Mouse (Mus musculus): ENCODE measurements around the gene Faap20. TPM values are rescaled to one million over a fixed set of nuclear protein-coding genes. Genes with fewer than 3 reads are reported as not detected.

The Faap20 gene
- polyA plus RNA-seq, 1 experiment = 40.4 TPM

DNA sequence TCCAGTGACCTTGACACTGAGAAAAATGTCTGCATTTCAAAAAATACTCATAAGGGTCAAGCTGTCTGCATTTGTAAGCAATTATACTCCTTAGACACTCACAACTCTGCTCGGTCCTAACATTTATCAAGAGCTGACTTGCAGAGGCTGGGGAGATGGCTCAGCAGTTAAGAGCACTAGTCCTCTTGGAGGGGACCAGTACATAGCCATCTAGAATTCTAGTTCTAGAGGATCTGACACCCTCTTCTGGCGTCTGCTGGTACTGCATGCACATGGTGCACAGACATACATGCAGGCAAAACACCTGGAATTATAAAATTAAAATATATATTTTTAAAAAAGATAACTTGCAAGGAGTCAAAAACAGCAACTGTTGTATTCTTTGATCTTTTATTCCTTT lies 47.5 kb downstream of the Faap20 start:
- no peaks in the 10 kb centered on the region for H3K79me2 ChIP-seq (ENCODE audit: control insufficient read depth, insufficient read depth)
- TF ChIP-seq POLR2AphosphoS2 (IDR thresholded peaks at IDR 0.05; ENCODE audit: insufficient read length, low read depth) (no peak), REST (IDR thresholded peaks at IDR 0.05; ENCODE audit: insufficient read depth, insufficient read length) (no peak), POLR2A (IDR thresholded peaks at IDR 0.05; ENCODE audit: insufficient read length, low read depth) (no peak), USF1 (IDR thresholded peaks at IDR 0.05; ENCODE audit: low read depth) (no peak), TCF3 (IDR thresholded peaks at IDR 0.05; ENCODE audit: insufficient read length, low read depth) (no peak), E2F4 (IDR thresholded peaks at IDR 0.05; ENCODE audit: insufficient read depth) (no peak), CEBPB (IDR thresholded peaks at IDR 0.05; ENCODE audit: insufficient read depth, poor library complexity, severe bottlenecking) (no peak), TCF12 (IDR thresholded peaks at IDR 0.05; ENCODE audit: insufficient read depth, poor library complexity, severe bottlenecking) (no peak), MYOG (IDR thresholded peaks at IDR 0.05; ENCODE audit: control insufficient read depth in 1 of 3, insufficient read depth in 1 of 3, insufficient read length in 2 of 3, low read depth in 2 of 3) (no peak), MYOD1 (IDR thresholded peaks at IDR 0.05; ENCODE audit: control insufficient read depth in 1 of 3, insufficient read length in 2 of 3, low read depth in 2 of 3) (no peak), SRF (IDR thresholded peaks at IDR 0.05; ENCODE audit: control insufficient read depth, insufficient read length, low read depth) (no peak), MAX (IDR thresholded peaks at IDR 0.05; ENCODE audit: low read depth) (no peak)
- H3ac ChIP-seq (ENCODE audit: control insufficient read depth, insufficient read length) = no peak overlapping the region
- H3K27me3 ChIP-seq (ENCODE audit: control insufficient read depth, insufficient read depth, insufficient read length) = no peaks in the 10 kb centered on the region
- H3K4me2 ChIP-seq (ENCODE audit: low read depth) = no peak overlapping the region
- no peak overlapping the region for H3K4me3 ChIP-seq
- no peaks in the 10 kb centered on the region for H3K36me3 ChIP-seq (ENCODE audit: control insufficient read depth, insufficient read depth)

DNA sequence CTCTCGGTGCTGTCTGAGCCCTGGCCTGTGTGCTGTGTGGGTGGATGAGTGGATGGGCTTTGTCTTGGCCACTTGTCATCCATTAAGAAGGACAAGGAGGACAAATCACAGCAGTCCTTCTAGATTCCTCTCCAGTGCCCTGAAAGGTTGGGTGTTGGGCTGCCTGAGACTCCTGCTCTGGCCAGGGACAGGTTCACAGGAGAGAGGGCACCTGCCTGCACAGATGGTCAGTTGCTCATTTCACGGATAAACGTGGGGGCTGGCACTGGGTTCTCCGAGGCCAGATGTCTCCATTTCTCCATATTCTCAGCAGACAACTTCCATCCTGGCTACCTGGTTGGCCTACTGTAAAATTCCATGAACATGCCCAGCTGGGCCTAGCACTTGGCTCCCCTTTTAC lies 49.2 kb downstream of the Faap20 start:
- no peak overlapping the region for H3ac ChIP-seq (ENCODE audit: control insufficient read depth, insufficient read length)
- H3K4me2 ChIP-seq (ENCODE audit: low read depth) = no peak overlapping the region
- H3K79me2 ChIP-seq (ENCODE audit: control insufficient read depth, insufficient read depth) = no peaks in the 10 kb centered on the region
- H3K36me3 ChIP-seq (ENCODE audit: control insufficient read depth, insufficient read depth) = no peaks in the 10 kb centered on the region
- TF ChIP-seq MYOD1 (IDR thresholded peaks at IDR 0.05; ENCODE audit: control insufficient read depth in 1 of 3, insufficient read length in 2 of 3, low read depth in 2 of 3) (no peak), POLR2A (IDR thresholded peaks at IDR 0.05; ENCODE audit: insufficient read length, low read depth) (no peak), SRF (IDR thresholded peaks at IDR 0.05; ENCODE audit: control insufficient read depth, insufficient read length, low read depth) (no peak), USF1 (IDR thresholded peaks at IDR 0.05; ENCODE audit: low read depth) (no peak), MAX (IDR thresholded peaks at IDR 0.05; ENCODE audit: low read depth) (no peak), TCF12 (IDR thresholded peaks at IDR 0.05; ENCODE audit: insufficient read depth, poor library complexity, severe bottlenecking) (no peak), E2F4 (IDR thresholded peaks at IDR 0.05; ENCODE audit: insufficient read depth) (no peak), REST (IDR thresholded peaks at IDR 0.05; ENCODE audit: insufficient read depth, insufficient read length) (no peak), TCF3 (IDR thresholded peaks at IDR 0.05; ENCODE audit: insufficient read length, low read depth) (no peak), POLR2AphosphoS2 (IDR thresholded peaks at IDR 0.05; ENCODE audit: insufficient read length, low read depth) (no peak), CEBPB (IDR thresholded peaks at IDR 0.05; ENCODE audit: insufficient read depth, poor library complexity, severe bottlenecking) (no peak), MYOG (IDR thresholded peaks at IDR 0.05; ENCODE audit: control insufficient read depth in 1 of 3, insufficient read depth in 1 of 3, insufficient read length in 2 of 3, low read depth in 2 of 3) (no peak)
- H3K27me3 ChIP-seq (ENCODE audit: control insufficient read depth, insufficient read depth, insufficient read length) = no peaks in the 10 kb centered on the region
- H3K4me3 ChIP-seq = no peak overlapping the region

DNA sequence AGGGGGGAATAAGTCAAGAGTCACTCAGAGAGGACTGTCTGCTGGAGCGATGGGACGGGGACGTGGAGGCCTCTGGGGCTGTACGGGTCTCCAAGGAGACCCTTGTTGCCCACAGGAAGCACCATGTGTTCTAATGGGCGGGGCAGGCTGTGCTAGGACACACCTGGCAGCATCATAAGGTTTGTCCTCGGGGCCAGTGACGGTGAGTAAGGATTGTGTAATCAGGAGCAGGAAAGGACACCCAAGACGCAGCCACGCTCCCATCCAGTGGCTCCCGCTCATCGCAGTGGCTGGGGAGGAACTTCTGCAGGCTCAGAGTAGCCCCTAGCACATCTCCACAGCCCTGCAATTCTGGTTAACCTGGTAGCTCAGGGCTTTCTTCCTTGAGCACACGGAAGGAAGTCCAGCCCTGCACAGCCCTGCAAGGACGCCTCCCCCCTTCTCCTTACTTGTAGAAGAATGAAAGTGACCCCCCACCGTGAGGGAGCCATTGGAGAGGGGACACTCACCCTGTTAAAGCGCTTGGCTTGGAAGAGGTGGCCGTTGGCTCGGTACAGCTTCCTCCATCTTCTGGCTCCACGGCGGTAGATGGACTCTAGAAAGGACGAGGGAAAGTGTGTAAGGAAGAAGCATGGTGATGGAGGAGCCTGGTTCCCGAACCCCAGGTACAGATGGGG lies 51.0 kb downstream of the Faap20 start:
- TF ChIP-seq MYOG (IDR thresholded peaks at IDR 0.05; ENCODE audit: control insufficient read depth in 1 of 3, insufficient read depth in 1 of 3, insufficient read length in 2 of 3, low read depth in 2 of 3) = no peak
- no peak for TF ChIP-seq TCF3 (IDR thresholded peaks at IDR 0.05; ENCODE audit: insufficient read length, low read depth)
- no peak for TF ChIP-seq POLR2A (IDR thresholded peaks at IDR 0.05; ENCODE audit: insufficient read length, low read depth)
- TF ChIP-seq REST (IDR thresholded peaks at IDR 0.05; ENCODE audit: insufficient read depth, insufficient read length) = no peak
- TF ChIP-seq SRF (IDR thresholded peaks at IDR 0.05; ENCODE audit: control insufficient read depth, insufficient read length, low read depth) = no peak
- TF ChIP-seq POLR2AphosphoS2 (IDR thresholded peaks at IDR 0.05; ENCODE audit: insufficient read length, low read depth) = no peak
- no peak for TF ChIP-seq CEBPB (IDR thresholded peaks at IDR 0.05; ENCODE audit: insufficient read depth, poor library complexity, severe bottlenecking)
- no peak for TF ChIP-seq TCF12 (IDR thresholded peaks at IDR 0.05; ENCODE audit: insufficient read depth, poor library complexity, severe bottlenecking)
- no peak for TF ChIP-seq MYOD1 (IDR thresholded peaks at IDR 0.05; ENCODE audit: control insufficient read depth in 1 of 3, insufficient read length in 2 of 3, low read depth in 2 of 3)
- TF ChIP-seq E2F4 (IDR thresholded peaks at IDR 0.05; ENCODE audit: insufficient read depth) = no peak
- no peak for TF ChIP-seq USF1 (IDR thresholded peaks at IDR 0.05; ENCODE audit: low read depth)

DNA sequence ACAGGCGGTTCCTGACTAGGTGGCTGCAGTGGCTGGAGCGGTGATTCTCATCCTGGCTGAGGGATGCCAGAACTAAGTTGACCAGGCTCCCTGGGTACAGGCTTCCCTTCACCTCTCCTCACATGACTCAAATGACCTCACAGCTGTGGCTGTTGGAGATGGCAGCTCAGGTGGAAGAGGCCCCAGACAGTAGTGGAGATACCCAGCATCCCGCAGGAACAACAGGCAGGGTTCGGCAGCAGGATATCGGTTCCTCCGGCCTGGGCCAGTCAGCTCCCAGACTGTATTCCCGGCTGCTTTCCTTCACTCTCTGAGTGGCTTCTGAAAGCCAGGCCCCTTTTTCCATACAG lies 51.5 kb downstream of the Faap20 start:
- no peaks in the 10 kb centered on the region for H3K27me3 ChIP-seq (ENCODE audit: control insufficient read depth, insufficient read depth, insufficient read length)
- H3K79me2 ChIP-seq (ENCODE audit: control insufficient read depth, insufficient read depth) = no peaks in the 10 kb centered on the region
- TF ChIP-seq E2F4 (IDR thresholded peaks at IDR 0.05; ENCODE audit: insufficient read depth) (no peak), USF1 (IDR thresholded peaks at IDR 0.05; ENCODE audit: low read depth) (no peak), MYOD1 (IDR thresholded peaks at IDR 0.05; ENCODE audit: control insufficient read depth in 1 of 3, insufficient read length in 2 of 3, low read depth in 2 of 3) (no peak), TCF3 (IDR thresholded peaks at IDR 0.05; ENCODE audit: insufficient read length, low read depth) (no peak), MYOG (IDR thresholded peaks at IDR 0.05; ENCODE audit: control insufficient read depth in 1 of 3, insufficient read depth in 1 of 3, insufficient read length in 2 of 3, low read depth in 2 of 3) (no peak), POLR2AphosphoS2 (IDR thresholded peaks at IDR 0.05; ENCODE audit: insufficient read length, low read depth) (no peak), REST (IDR thresholded peaks at IDR 0.05; ENCODE audit: insufficient read depth, insufficient read length) (no peak), SRF (IDR thresholded peaks at IDR 0.05; ENCODE audit: control insufficient read depth, insufficient read length, low read depth) (no peak), TCF12 (IDR thresholded peaks at IDR 0.05; ENCODE audit: insufficient read depth, poor library complexity, severe bottlenecking) (no peak), POLR2A (IDR thresholded peaks at IDR 0.05; ENCODE audit: insufficient read length, low read depth) (no peak), CEBPB (IDR thresholded peaks at IDR 0.05; ENCODE audit: insufficient read depth, poor library complexity, severe bottlenecking) (no peak), MAX (IDR thresholded peaks at IDR 0.05; ENCODE audit: low read depth) (no peak)
- no peak overlapping the region for H3K4me3 ChIP-seq
- H3K36me3 ChIP-seq (ENCODE audit: control insufficient read depth, insufficient read depth) = no peaks in the 10 kb centered on the region
- no peak overlapping the region for H3ac ChIP-seq (ENCODE audit: control insufficient read depth, insufficient read length)
- H3K4me2 ChIP-seq (ENCODE audit: low read depth) = no peak overlapping the region

More for the DNA sequence above, 51.0 kb downstream of the Faap20 start:
- no peak overlapping the region for H3K4me2 ChIP-seq (ENCODE audit: low read depth)
- no peaks in the 10 kb centered on the region for H3K36me3 ChIP-seq (ENCODE audit: control insufficient read depth, insufficient read depth)
- H3K27me3 ChIP-seq (ENCODE audit: control insufficient read depth, insufficient read depth, insufficient read length) = no peaks in the 10 kb centered on the region
- H3K79me2 ChIP-seq (ENCODE audit: control insufficient read depth, insufficient read depth) = no peaks in the 10 kb centered on the region
- no peak overlapping the region for H3ac ChIP-seq (ENCODE audit: control insufficient read depth, insufficient read length)
- H3K4me3 ChIP-seq = no peak overlapping the region

Data from myocyte (in vitro differentiated cells).